Mouse (Mus musculus): ENCODE measurements around the gene Flywch2. TPM values are rescaled to one million over a fixed set of nuclear protein-coding genes. Genes with fewer than 3 reads are reported as not detected.

The Flywch2 gene
- total RNA-seq, 2 experiments from 2014 or later: 8.0 to 9.5 TPM

- peak; percentile 84 for DNase-seq
Measured at GRCm38 (mm10) chr17:23748631-23749391, 37.1 kb downstream of the Flywch2 start.

GRCm38 (mm10) chr17:23748026-23748425 lies 37.9 kb downstream of the Flywch2 start:
- no peak for DNase-seq

DNA sequence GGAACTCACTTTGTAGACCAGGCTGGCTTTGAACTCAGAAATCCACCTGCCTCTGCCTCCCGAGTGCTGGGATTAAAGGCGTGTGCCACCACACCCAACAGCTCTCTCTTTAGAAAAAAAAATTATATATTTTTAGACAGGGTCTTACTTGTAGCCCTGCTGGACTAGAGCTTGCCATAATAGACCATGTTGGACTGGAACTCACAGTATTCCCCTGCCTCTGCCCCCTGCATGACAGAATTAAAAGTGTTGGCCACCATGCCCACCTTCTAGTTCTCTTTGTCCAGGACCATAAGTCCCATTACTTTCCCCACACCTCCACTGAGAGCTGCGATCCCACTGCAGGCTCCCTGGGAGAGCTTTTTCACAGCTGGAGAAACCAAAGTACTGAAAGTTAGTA lies 38.4 kb downstream of the Flywch2 start:
- DNase-seq: no peak

GRCm38 (mm10) chr17:23746767-23747166 lies 39.1 kb downstream of the Flywch2 start:
- no peak for DNase-seq

- DNase-seq: no peak
Measured at GRCm38 (mm10) chr17:23746311-23746710, 39.6 kb downstream of the Flywch2 start.

DNA sequence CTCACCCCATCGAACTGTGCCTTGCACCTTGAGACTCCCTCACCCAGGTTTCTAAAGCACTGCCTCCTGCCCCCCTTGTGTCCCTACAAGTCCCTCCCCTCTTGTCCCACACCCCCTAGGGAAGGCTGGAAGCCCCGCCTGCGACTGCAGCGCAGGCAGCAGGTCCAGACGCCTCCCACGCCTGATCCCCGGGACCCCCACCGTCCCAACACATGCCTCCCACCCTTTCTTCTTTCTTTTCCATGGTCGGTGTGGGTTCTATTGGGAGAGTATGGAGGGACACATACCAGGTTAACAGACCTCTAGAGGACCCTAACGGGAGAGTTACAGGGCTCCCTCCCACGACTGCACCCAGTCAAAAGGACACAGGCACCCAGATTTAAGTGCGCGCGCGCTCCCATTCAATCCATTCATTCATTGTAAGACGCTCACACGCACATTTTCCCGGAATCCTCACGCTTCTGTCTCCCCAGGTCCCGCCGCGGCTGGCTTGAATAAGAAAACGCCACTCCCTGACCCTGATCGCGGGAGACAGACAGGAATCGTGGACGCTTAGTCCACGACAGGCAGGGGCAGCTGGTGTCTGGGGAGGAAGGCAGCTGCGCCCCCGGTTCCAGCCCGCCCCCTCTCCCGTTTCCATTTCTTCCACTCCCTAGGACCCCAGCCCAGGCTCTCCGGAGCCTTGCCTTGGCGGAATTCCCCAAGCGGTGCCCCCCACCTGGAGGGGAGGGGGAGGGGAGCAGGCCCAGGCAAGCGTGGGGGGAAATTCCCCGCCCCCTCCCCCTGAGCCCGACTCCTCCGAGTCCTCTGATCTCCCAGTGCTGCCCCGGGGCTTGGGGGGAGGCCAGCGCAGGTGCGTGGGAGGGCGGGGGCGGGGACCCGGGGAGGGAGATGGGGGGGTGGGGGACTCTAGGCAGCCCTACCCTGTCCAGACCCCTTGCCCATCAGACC lies 40.3 kb downstream of the Flywch2 start, which contains the start of gene Kremen2:
TSS of gene Kremen2 (minus strand) at position 533 of the 951 bp plus-strand sequence.
- DNase-seq: no peak

DNA sequence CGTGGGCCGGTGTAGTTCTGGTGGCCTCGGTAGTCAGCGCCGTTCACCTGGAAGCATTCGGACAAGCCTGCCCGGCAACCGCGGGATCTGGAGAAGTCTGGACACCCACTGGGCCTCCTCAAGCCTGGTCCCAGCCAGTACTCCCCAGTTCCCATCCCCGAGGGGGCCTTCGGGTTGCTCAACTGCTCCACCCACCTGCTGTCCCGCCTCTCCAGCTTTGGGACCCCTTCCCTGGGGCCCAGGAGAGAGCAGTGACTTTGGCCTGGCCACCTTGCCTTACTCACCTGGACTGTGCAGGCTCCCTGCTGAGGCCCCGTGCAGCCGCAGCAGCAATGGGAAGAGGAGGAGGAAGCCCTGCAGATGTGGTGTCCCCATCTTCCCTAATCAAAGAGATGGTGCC lies 41.2 kb downstream of the Flywch2 start:
- no peak for DNase-seq

DNA sequence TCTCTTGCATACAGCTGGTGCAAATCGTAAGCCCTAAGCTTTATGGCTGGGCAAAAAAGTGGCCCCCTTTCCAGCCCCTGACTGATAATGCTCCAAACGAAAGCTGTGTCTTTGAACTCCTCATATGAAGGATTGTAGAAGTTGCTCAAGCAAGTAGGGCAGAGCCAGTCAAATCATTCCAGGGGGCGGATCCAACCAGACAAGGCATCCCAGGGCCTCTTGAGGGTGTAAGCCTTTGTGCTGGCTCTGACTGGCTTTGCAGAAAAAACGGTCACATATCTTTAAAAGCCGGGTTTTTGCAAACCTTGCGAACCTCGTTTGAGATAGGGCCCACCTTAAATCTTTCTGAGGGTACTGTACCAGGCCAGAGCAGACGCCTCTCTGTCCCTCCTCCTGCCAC lies 41.8 kb downstream of the Flywch2 start:
- no peak for DNase-seq

DNA sequence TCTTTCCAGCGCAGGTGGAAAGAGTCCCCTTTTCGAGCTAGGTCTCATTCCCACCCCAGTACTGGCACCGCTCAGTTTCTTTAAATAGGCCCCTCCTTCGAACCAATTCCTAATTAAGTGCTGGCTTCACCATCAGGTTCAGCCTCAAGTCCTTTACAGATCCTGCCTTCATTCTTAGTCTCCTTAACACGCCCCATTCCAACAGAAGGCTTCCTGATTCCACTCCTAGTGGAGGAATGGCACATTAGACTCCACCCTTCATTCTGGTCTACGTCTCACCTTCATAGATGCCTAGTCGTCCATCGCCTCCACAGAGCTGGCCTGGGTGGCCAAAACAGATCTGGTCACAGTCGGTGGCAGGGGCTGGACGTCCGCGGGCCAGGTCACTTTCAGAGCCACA lies 42.9 kb downstream of the Flywch2 start:
- DNase-seq: no peak

- no peak for DNase-seq
Measured at GRCm38 (mm10) chr17:23742210-23742793, 43.6 kb downstream of the Flywch2 start.

GRCm38 (mm10) chr17:23741359-23742209 lies 44.3 kb downstream of the Flywch2 start:
- DNase-seq: no peak

DNA sequence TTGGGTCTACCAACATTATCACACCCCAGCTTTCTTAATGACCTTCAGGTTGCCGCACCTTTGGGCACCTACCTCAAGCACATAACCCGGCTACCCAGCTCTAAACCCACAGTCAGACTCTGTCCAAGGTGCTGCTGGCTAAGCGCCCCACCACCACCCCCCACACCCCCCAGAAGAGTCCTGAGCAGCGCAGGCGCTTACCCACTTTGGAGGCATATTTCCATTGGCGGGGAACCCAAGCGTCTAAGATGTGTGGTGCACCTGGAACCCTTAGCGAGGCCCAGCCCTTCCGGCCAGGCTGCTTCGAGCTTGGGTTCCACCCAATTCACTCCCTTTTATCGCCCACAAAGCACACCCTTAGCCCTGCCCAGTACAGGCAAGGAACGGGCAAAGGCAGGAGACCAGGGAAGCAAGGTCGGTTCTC lies 45.3 kb downstream of the Flywch2 start, which contains the start of gene Paqr4:
TSS of gene Paqr4 (minus strand) at position 270 of the 424 bp plus-strand sequence.
- no peak for DNase-seq

- DNase-seq: peak; percentile 93
Measured at GRCm38 (mm10) chr17:23740136-23740584, 45.7 kb downstream of the Flywch2 start.

DNA sequence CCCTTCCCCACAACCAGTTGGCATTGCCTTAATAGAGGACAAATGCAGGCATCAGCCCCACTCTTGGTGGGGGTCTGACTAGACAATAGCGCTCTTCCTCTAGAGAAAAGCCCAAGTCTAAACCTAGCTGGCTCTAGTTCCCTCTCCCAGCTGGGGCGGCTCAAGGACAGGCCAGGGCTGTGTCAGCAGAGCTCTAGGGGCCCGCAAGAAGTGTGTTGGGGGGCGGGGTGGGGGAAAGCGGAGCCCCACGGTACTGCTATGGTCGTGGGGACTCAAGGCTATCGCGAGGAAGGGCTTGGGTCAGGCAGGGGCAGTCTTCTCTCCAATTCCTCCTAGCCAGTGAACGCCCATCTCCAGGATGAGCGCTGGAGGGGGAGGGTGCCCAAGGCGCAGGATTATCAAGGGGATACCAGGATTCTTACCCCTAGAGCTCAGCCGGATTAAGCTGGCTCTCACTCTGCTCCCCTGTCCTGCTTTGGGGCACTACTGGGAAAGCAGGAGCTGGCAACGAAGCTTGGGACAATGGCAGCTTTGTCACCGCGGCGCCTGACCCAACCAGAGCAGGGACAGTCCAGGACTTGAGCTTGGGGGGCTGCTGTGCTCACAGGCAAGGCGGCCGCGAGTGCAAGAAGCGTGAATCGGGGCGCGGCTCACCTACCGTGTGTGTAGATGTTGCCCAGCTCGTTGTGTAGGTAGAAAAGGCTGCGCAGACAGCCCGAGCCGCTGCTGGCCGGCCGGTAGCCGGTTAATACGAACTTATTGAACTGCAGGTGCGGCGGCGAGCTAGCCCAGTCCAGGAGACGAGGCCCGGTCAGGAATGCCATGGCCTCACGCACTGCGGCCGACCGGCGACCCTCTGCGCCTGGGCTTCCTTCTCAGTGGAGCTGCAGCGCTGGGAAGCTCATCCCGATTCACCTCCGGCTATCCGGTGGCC lies 46.4 kb downstream of the Flywch2 start:
- DNase-seq: no peak

DNA sequence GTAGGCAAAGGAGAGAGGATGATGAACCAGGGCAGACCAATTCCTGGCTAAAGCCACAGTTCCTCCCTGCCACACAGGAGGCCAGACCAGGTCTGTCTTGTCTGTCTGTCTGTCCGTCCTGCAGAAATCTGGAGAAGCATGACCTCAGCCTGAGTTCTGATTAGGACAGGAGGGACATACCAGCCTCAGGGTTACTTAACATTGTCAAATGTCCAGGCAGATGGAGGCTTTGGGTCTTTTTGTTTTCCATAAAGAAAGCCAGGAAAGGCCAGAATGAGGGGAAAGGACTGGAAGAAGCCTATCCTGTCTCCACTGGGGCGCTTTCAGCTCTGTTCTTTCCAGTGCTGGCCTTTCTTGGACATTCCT lies 47.1 kb downstream of the Flywch2 start:
- no peak for DNase-seq

DNA sequence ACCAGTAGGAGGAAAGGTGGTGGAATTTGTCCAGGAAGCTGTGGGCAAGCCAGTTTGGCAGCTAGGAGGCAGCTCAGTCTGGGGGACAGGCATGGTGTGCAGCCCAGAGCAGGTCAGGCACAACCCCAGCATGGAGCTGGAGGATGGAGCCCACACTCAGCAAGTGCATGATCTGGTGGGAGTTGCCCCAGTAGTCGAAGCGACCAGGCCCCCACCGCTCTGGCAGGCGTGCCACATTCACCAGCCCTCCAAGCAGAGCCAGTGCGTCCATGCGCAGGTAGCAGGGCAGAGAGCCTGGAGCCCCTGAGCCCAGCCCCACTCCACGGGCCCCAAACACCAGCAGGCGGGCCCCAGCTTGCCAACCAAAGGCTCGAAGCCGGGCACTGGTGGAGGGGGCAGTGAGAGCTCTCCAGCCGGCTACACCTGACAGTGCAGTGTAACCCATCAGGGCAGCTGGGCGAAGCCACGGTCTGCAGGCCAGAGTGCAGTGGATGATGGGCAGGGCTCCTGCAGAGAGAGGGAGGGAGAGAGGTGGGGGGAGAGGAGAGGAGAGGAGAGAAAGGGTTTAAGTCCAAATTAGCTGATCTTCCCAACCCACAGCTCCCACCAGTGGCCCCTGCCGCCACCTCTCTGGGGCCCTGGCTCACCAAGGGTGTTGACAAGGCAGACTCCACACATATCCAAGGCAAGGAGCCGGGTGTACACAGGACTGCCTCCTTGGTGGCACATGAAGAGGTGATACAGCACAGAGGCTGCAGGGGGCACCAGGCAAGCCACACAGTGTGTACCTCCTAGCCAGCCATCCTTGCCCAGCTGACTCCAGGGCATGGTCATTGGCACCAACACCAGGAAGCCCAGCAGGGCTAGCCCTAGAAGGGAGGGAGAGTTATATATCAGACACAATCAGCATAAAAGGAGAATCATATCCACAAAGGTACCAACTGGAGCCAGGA lies 48.1 kb downstream of the Flywch2 start:
- no peak for DNase-seq

DNA sequence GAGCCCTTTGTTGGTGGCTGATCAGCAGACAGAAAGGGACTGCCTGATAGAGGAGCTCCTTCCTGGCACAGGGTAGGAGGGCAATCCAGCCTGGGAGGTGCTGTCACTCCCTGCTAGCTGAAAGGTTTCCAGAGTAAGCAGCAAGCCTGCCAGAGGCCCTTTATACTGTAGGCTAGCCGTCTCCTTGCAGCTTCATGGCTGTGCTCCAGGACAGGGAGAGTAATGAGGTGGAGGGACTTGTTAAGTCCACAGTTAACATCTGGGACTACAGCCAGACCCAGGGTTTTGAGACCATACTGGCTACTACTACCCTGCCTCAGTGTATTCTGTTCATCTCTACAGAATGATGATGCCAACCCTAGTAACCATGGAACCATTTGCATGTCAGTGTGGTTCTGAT lies 51.5 kb downstream of the Flywch2 start:
- DNase-seq: no peak

- DNase-seq: no peak
Measured at GRCm38 (mm10) chr17:23730441-23730840, 55.4 kb downstream of the Flywch2 start.
